Mouse (Mus musculus): ENCODE results near the gene Htr2a.

Htr2a gene

DNA sequence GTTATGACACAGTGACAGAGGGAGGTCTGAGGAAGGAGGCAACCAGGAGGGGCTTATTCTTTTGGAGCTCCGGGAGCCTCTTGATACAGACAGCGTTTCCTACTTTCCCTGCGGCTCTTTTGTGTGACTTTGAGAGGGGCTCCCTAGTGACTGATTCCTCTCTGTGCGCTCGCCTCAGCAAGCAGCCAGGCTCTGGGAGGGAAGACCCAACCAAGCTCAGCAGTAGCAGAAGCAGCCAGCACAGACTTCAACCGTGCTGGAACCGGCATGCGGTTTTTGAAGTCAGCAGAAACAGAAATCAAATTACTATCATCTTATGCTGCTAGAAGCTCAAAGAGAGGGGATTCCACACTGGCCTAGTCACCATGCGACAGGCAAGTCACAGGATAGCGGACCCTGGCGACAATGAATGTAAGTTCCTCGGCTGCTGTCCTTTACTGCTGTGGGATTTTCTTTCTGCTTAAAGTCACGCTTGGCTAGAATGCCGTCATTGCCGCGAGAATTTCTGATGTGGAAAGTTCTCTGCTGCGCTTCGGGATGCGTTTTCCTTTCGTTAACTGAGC, at the start of gene Htr2a:
Gene Htr2a (plus strand): TSS at position 22 of the 563 bp plus-strand sequence.
- no peak for DNase-seq (ENCODE audit: low spot score)

DNA sequence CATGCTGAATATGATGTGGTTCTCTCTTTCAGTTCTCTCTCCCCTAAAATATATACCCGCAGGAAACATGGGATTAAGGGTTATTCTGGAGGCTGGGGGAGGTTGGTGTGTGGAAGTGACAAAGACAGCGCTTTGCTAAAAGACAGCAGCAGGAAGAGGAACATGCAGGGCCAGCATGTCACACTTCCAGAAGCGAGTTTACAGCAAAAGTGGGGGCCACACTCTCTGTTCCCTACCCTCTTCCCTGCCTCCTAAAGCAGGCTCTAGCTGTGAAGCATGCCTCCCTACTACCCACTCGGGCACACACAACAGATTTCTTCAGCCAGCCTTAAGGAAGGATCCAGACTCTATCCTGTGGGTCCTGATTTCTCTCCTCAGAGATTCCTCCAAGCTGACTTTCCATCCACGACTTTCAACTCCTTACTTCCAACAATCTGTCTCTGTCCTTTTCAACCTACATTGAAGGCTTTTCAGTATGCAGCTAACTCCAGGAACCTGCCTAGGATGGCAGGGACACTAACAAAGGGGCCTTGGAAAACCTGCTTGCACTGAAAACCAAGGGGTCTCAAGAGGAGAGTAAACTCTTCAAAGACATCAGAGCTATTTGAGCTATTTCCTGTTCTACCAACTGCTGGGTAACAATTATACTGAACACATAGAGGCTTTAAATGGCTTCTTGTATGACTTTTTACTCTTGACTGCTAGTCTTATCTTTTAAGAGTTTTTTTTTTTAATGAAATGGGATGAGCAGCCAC, 39.1 kb upstream of the Htr2a start:
- no peak for DNase-seq (ENCODE audit: low spot score)

DNA sequence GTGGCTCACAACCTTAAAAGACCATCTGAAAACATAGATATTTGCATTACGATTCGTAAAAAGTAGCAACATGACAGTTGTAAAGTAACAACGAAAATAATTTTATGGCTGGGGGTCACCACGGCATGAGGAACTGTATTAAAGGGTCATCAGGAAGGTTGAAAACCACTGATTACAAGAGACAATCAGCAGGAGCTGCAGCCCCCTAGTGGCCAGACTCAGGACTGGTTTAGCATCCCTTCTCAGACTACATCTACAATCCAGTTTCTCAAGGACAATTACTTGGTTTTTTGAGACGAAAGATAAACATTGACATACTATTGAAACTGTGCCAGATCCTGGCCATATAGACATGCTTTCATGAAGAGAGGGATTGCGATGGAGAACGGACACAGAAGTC, 38.1 kb upstream of the Htr2a start:
- DNase-seq (ENCODE audit: low spot score), result peak; percentile 79

- DNase-seq (ENCODE audit: low spot score), result no peak
These were observed 37.4 kb upstream of the Htr2a start for GRCm38 (mm10) chr14:74603131-74603766.

DNA sequence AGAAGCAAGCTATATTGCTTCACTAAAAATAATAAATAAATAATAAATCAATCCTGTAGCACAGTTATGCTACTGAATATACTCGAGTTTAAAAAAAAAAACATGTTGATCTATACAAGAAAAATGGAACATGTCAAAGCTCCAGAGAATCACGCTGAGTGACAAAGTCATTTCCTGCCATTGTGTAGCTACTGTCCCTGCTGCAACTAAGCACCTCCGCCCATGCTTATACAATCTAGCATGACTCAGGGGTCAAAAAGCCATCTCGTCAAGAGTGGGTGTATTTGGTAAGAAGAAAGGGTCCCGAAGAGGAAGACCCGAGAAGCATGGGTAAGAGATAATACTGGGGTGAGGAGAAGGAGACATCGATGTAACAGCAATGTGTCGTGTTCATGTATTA, 29.3 kb upstream of the Htr2a start:
- DNase-seq (ENCODE audit: low spot score), result no peak

- peak; percentile 41 for DNase-seq (ENCODE audit: low spot score)
These were observed 21.8 kb upstream of the Htr2a start for GRCm38 (mm10) chr14:74618858-74619257.

- no peak for DNase-seq (ENCODE audit: low spot score)
These were observed 2.6 kb upstream of the Htr2a start for GRCm38 (mm10) chr14:74638071-74638470.

DNA sequence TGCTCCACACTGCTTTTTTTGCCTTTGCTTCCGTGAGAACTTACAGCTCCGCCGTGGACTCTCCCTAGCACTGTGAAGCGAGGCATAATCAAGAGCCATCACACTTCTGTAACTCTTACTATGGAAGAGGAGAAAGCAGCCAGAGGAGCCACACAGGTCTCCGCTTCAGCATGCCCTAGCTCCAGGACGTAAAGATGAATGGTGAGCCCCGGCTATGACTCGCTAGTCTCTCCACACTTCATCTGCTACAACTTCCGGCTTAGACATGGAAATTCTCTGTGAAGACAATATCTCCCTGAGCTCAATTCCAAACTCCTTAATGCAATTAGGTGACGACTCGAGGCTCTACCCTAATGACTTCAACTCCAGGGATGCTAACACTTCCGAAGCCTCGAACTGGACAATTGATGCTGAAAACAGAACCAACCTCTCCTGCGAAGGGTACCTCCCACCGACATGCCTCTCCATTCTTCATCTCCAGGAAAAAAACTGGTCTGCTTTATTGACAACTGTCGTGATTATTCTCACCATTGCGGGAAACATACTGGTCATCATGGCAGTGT, 1.1 kb downstream of the Htr2a start:
- DNase-seq (ENCODE audit: low spot score), result no peak

DNA sequence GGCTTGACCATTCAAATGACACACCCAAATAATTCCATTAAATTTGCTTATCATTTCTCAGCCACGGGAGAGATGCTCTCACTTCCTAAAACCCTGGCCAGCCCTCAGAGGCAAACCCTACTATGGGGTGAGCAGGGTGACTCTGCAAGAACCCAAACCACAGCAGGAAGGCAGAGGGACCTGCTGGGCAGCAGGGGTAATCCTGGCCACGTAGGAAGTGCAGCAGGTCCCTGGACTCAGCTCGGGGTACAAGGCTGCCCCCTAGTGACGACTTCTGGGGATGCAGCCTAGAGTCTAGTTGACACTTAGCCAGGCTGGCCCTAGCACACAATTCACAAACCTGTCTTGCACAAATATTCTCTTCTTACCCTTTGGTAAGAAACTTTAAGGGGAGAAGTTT, 2.7 kb downstream of the Htr2a start:
- peak; percentile 89 for DNase-seq (ENCODE audit: low spot score)

DNA sequence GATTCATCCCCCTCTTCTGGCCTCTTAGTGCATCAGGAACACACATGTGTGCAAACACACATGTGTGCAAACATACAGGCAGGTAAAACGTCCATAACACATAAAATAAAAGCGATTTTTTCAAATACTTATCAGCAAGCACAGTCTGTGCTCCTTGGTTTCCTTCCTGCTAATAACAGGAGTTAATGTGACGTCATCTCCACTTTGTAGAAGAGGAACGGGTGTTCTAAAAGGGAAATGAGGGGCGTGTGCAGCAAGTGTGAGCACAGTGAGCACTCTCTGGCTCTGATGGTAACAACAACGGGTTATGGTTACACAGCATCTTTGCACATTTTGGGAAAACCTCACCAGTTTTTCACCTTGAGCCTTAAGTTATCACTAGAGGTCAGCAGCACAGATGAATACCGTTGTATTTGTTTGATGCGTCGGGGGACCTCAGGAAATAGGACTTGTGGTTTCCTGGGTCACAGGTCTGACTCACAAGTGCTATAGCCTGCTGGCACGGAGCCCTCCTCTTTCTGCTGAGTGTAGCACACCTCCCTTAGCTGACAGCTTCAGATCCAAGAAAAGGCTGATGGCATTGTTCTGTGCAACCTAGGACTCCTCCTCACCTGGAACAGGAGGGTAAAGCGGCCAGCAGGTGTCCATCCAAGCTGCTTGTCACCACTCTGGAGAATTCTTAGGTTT, 5.6 kb downstream of the Htr2a start:
- DNase-seq (ENCODE audit: low spot score), result no peak

DNA sequence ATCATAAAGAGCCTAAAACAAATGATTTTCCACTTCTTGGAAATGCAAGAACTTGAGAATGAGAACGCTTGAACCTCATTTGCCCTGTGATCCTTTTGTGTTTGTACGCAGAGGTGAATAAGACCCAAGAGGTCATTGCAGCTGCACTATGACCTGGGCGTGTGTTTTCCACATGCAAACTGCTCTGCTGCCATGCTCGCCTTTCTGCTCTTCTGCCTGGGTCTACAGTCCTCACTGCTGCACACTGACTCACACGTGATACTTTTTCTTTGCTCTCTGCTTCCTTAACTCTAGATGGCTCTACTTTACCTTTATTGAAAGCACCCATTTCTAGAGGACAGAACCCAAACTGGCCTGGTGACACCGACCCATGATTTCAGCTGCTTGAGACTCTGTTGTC, 9.4 kb downstream of the Htr2a start:
- no peak for DNase-seq (ENCODE audit: low spot score)

DNA sequence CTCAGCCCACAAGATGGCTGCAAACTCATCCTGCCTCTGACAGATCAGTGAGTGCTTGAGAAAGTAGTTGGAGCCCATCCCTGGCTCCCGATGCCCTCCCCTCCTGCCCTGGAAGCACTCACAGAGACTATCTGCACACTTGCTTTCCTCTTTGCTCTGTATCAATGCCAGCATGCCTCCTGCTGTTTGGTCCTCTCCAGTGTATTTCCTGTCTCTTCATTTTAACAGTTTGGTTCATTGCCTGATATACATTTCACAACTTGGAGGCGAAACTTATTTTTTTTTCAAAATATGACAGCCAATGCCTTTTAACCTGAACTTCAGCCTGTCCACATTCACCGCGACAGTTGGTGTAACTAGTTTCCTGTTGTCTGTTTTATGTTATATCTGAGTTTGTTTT, 11.0 kb downstream of the Htr2a start:
- no peak for DNase-seq (ENCODE audit: low spot score)

DNA sequence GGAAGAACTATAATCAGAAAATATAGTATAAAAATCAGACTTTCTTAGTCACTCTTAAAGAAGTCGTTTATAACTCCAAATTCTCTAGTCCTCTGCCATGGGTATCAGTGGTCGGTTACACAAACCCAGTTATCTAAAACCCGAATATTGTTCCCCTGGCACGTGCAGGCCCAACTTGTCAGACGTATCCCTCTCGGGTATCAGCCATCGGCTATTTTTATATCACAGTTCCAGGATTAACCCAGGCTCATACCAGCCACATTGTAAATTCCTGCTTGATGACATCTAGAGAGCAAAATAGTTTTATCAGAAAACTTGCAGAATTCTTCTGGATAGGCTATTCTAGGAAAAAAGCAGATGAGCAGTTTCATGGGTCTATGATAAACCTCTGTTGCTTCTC, 16.6 kb downstream of the Htr2a start:
- no peak for DNase-seq (ENCODE audit: low spot score)

DNA sequence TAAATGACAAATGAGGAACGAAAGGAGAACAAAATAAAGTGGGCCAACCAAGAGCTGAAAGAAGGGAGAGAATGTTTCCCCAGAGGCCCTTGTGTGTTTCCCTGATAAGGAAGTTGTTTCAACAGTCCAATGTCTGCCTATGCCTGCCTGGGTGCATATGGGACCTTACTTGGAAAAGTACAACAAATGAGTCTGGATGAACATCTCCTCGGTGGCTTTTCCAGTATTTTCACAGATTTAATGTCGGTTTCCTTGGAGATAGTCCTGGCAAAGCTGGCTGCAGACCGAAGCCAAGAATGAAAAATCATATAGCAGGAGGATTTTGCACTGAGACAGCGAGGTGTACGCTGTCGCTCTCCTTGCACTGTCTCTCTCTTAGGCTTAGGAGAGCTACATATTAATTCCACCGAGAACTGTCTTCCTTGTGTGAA, 18.8 kb downstream of the Htr2a start:
- DNase-seq (ENCODE audit: low spot score), result no peak

DNA sequence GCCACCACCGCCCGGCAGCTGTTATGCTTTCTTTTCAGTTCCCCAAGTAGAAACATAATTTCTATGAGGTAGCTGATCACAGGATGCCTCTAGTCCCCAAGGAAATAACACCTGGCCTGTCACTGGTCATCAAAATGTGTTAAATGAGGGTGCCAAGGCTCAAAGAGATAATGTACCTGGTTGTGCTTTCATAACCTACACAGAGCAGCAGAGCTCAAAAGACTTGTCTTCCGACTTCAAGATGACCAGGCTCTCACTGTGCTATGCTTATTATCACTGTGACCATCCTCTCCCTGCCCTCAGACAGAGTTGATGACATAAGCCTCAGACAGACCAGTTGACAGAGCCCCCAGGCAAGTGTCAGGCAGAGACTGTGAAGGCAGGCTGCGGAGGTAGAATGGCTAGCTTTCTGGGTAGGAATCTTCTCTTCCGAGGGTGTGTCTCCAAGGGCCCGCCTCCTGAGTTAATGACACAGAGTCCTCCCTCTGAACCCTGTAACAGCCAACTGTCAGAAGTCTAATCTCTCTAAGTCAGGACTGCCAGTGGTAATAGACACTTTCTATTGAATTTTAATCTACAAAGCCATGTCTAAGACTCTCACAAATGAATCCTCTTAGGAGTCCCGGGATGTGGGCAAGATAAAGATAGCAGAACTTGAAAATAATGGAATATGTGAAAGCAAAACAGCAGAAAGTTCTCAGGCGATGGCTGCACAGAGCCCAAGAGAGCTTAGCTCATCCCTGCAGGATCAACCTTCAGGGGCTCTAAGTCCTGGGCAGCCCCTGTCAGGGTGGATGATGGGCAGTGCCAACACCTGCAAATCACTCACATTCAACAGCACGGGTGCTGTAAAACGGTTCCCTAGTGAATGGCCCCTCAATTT, 31.7 kb downstream of the Htr2a start:
- no peak for DNase-seq (ENCODE audit: low spot score)

DNA sequence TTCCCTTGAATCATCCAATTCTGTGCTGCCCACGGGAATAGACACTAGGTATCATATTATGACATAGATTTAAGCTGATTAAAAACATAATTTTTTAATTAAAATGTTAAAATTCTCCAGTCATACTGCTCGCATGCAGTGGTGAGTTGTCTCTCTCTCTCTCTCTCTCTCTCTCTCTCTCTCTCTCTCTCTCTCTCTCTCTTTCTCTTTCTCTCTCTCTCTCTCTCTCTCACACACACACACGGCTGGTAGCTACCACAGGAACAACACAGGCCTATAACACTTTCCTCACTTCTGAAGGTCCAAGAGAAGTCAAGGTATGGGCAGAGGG, 32.3 kb downstream of the Htr2a start:
- no peak for DNase-seq (ENCODE audit: low spot score)

GRCm38 (mm10) chr14:74673584-74673983, 32.9 kb downstream of the Htr2a start:
- DNase-seq (ENCODE audit: low spot score), result no peak

DNA sequence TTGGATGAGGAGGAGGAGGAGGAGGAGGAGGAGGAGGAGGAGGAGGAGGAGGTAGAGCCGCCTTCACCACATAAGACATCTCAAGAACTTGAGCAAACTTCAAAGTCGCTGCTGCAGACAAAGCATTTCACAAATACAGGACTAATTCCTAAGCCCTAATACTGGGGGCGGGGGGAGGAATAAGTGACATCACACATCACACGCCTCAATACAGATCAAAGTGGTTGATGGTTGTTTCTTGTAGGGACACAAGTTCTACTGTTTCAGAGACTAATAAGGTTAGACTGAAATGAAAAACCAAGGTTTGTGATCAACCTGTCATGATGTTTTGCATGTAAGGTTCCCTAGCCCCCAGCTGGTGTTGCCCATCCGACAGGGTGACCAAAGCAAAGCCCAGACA, 39.2 kb downstream of the Htr2a start:
- no peak for DNase-seq (ENCODE audit: low spot score)

DNA sequence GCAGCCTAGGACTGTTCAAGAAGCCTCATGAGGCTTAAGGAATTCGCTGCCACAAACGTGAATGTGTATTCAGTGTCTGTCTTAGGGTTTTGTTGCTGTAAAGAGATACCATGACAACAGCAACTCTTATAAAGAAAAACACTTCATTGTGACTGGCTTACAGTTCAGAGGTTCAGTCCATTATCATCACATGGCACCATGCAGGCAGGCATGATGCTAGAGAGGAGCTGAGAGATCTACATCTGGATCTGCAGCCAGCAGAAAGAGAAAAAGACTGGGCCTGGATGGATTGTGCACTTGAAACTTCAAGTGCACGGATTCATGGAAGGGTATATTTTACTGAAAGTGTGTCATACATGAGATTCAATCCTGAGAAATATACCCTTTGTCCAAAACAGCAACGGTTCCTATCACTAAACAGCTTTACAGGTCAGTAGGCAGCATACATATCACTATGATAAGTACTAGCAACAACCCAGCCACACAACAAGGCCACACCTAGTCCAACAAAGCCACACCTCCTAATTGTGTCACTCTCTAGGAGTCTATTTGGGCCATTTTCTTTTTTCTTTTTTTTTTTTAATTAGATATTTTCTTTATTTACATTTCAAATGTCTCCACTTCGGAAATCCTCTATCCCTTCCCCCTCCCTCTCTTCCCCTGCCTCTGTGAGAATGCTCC, 43.8 kb downstream of the Htr2a start:
- DNase-seq (ENCODE audit: low spot score), result no peak

DNA sequence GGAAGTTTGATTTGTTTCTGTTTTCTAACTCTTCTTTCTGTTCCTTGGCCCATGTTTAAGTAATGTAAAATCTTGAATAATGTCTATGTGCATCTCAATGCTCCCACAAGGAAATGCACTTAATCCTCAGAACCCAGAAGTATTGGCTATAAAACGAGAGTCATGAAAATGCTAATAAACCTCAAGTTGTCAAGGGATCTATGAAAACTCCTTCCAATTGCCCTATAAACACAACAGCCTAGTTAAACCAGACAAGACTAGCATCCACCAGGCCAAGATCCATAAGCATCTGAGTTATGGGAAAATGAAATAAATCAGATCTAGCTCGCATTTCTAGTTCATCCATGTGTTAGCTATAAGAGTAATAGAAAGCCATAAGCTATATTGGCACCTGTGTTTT, 51.3 kb downstream of the Htr2a start:
- DNase-seq (ENCODE audit: low spot score), result no peak

- DNase-seq (ENCODE audit: low spot score), result no peak
These were observed 56.1 kb downstream of the Htr2a start for GRCm38 (mm10) chr14:74696766-74697165.
